Mouse (Mus musculus) stomach, embryonic 14.5 days (tissue): ENCODE measurements around the gene Ankrd55. TPM values are rescaled to one million over a fixed set of nuclear protein-coding genes. Genes with fewer than 3 reads are reported as not detected.

Experiments used
- ATAC-seq: fragments of 200-750 bp; cut with Nextera tagmentation; 2 replicates; pipeline ENCODE4 v1.8.0; 2017; ENCODE audit warnings: low read depth, moderate TSS enrichment; ENCODE audit not compliant: insufficient number of reproducible peaks, insufficient read depth, low FRiP score
- H3K27ac ChIP-seq: fragments of 300-500 bp; sonication (generic); 2 replicates; pipeline ENCODE4 v1.5.1; 2014; ENCODE audit warnings: mild to moderate bottlenecking, low read length, moderate library complexity, mixed read lengths
- H3K27me3 ChIP-seq: fragments of 300-500 bp; sonication (generic); 2 replicates; pipeline ENCODE4 v1.6.1; 2014; ENCODE audit warnings: low read length, control low read depth, mixed read lengths; ENCODE audit not compliant: control insufficient read depth, insufficient read depth
- H3K36me3 ChIP-seq: fragments of 300-500 bp; sonication (generic); 2 replicates; pipeline ENCODE4 v1.6.1; 2014; ENCODE audit warnings: mild to moderate bottlenecking, control low read depth, low read length, moderate library complexity, mixed read lengths; ENCODE audit not compliant: control insufficient read depth, insufficient read depth
- H3K4me1 ChIP-seq: fragments of 300-500 bp; sonication (generic); 2 replicates; pipeline ENCODE4 v1.6.1; 2014; ENCODE audit warnings: low read length, control low read depth, mixed read lengths; ENCODE audit not compliant: control insufficient read depth, insufficient read depth
- H3K4me2 ChIP-seq: fragments of 300-500 bp; sonication (generic); replicated peaks from 2 replicates; pipeline ENCODE4 v1.6.1; 2014; ENCODE audit warnings: low read depth, low read length, control low read depth
- H3K4me3 ChIP-seq: fragments of 300-500 bp; sonication (generic); 2 replicates; pipeline ENCODE4 v1.5.1; 2014; ENCODE audit warnings: low read depth, low read length, control low read depth
- H3K9ac ChIP-seq: fragments of 300-500 bp; sonication (generic); replicated peaks from 2 replicates; pipeline ENCODE4 v1.6.1; 2014; ENCODE audit warnings: low read depth, mild to moderate bottlenecking, control low read depth, low read length, moderate library complexity, mixed read lengths
- H3K9me3 ChIP-seq: fragments of 300-500 bp; sonication (generic); 2 replicates; pipeline ENCODE4 v1.6.1; 2016; ENCODE audit warnings: low read depth, low read length, control low read depth; ENCODE audit not compliant: control insufficient read depth
- WGBS: fragments of 180-500 bp; shearing (Covaris S2); extraction: QIAGEN DNeasy Blood & Tissue Kit; methylation state at CpG from one replicate; pipeline ENCODE4 v1.1.7; 2014; 5-methylcytosine and 5-hydroxymethylcytosine counted together
- polyA plus RNA-seq: library from polyadenylated mRNA; unstranded; fragments of >200 nt; fragmentation: Nextera tagmentation; extraction: Ambion mirVana; gene quantifications from 2 replicates; pipeline ENCODE4 v1.2.1, GENCODE M21; 2014

Ankrd55 gene
- polyA plus RNA-seq, 1 experiment from 2014 or later = 0.26 TPM

- peaks cover 10% of the 10 kb centered on the region for H3K4me1 ChIP-seq
- H3K4me2 ChIP-seq = no peak overlapping the region
- WGBS = 53% methylated on average over 2 of the region's 2 CpGs
- H3K27ac ChIP-seq = no peak overlapping the region
- no peak overlapping the region for H3K9ac ChIP-seq
- no peaks in the 10 kb centered on the region for H3K9me3 ChIP-seq
- H3K27me3 ChIP-seq = no peaks in the 10 kb centered on the region
- no peak for ATAC-seq
- no peak overlapping the region for H3K4me3 ChIP-seq
- no peaks in the 10 kb centered on the region for H3K36me3 ChIP-seq
Measured at GRCm38 (mm10) chr13:112381476-112381875, 93.2 kb downstream of the Ankrd55 start.

- no peaks in the 10 kb centered on the region for H3K27me3 ChIP-seq
- H3K4me1 ChIP-seq = peaks cover 10% of the 10 kb centered on the region
- H3K36me3 ChIP-seq = no peaks in the 10 kb centered on the region
- no peaks in the 10 kb centered on the region for H3K9me3 ChIP-seq
- no peak for ATAC-seq
- WGBS = 40% methylated on average over 4 of the region's 4 CpGs
- H3K9ac ChIP-seq = no peak overlapping the region
- peak overlapping the region; percentile 81 for H3K27ac ChIP-seq
- H3K4me3 ChIP-seq = no peak overlapping the region
- no peak overlapping the region for H3K4me2 ChIP-seq
Measured at GRCm38 (mm10) chr13:112382457-112382856, 94.2 kb downstream of the Ankrd55 start.

GRCm38 (mm10) chr13:112382956-112383355, 94.7 kb downstream of the Ankrd55 start:
- no peaks in the 10 kb centered on the region for H3K9me3 ChIP-seq
- no peak overlapping the region for H3K4me3 ChIP-seq
- peak; percentile 42; the same call in 1 of the 2 replicates for ATAC-seq
- H3K9ac ChIP-seq = no peak overlapping the region
- no peaks in the 10 kb centered on the region for H3K27me3 ChIP-seq
- no peaks in the 10 kb centered on the region for H3K36me3 ChIP-seq
- H3K4me1 ChIP-seq = peaks cover 10% of the 10 kb centered on the region
- no peak overlapping the region for H3K4me2 ChIP-seq
- H3K27ac ChIP-seq = peak overlapping the region; percentile 81
- WGBS = 44% methylated on average over 3 of the region's 3 CpGs

GRCm38 (mm10) chr13:112383941-112384659, 95.8 kb downstream of the Ankrd55 start:
- 71% methylated on average over 11 of the region's 11 CpGs for WGBS

GRCm38 (mm10) chr13:112385040-112385439, 96.8 kb downstream of the Ankrd55 start:
- H3K36me3 ChIP-seq = no peaks in the 10 kb centered on the region
- H3K9me3 ChIP-seq = no peaks in the 10 kb centered on the region
- H3K4me2 ChIP-seq = no peak overlapping the region
- ATAC-seq = no peak
- H3K27me3 ChIP-seq = no peaks in the 10 kb centered on the region
- peaks cover 10% of the 10 kb centered on the region for H3K4me1 ChIP-seq
- H3K4me3 ChIP-seq = no peak overlapping the region
- 81% methylated on average over 9 of the region's 9 CpGs for WGBS
- H3K9ac ChIP-seq = no peak overlapping the region
- H3K27ac ChIP-seq = no peak overlapping the region

More at GRCm38 (mm10) chr13:112383941-112384659, 95.8 kb downstream of the Ankrd55 start:
- Histone ChIP-seq H3K4me1 (peaks cover 10% of the 10 kb centered on the region), H3K4me2 (no peak overlapping the region), H3K36me3 (no peaks in the 10 kb centered on the region), H3K9me3 (no peaks in the 10 kb centered on the region), H3K27me3 (no peaks in the 10 kb centered on the region), H3K27ac (no peak overlapping the region), H3K4me3 (no peak overlapping the region), H3K9ac (no peak overlapping the region)
- no peak for ATAC-seq

- Histone ChIP-seq H3K4me2 (no peak overlapping the region), H3K9ac (no peak overlapping the region), H3K27ac (no peak overlapping the region), H3K27me3 (no peaks in the 10 kb centered on the region), H3K4me1 (peaks cover 10% of the 10 kb centered on the region), H3K36me3 (no peaks in the 10 kb centered on the region), H3K4me3 (no peak overlapping the region), H3K9me3 (no peaks in the 10 kb centered on the region)
- no peak for ATAC-seq
- WGBS = 46% methylated on average over 2 of the region's 2 CpGs
Measured at GRCm38 (mm10) chr13:112386494-112387075, 98.3 kb downstream of the Ankrd55 start.

- H3K9me3 ChIP-seq = no peaks in the 10 kb centered on the region
- 87% methylated on average over 5 of the region's 5 CpGs for WGBS
- H3K27ac ChIP-seq = no peak overlapping the region
- H3K9ac ChIP-seq = no peak overlapping the region
- no peak for ATAC-seq
- H3K36me3 ChIP-seq = no peaks in the 10 kb centered on the region
- H3K4me1 ChIP-seq = peaks cover 10% of the 10 kb centered on the region
- no peak overlapping the region for H3K4me2 ChIP-seq
- H3K4me3 ChIP-seq = no peak overlapping the region
- no peaks in the 10 kb centered on the region for H3K27me3 ChIP-seq
Measured at GRCm38 (mm10) chr13:112387279-112387678, 99.0 kb downstream of the Ankrd55 start.

GRCm38 (mm10) chr13:112388176-112388575, 99.9 kb downstream of the Ankrd55 start:
- Histone ChIP-seq H3K9ac (no peak overlapping the region), H3K9me3 (no peaks in the 10 kb centered on the region), H3K27ac (no peak overlapping the region), H3K36me3 (no peaks in the 10 kb centered on the region), H3K4me2 (no peak overlapping the region), H3K27me3 (no peaks in the 10 kb centered on the region), H3K4me3 (no peak overlapping the region), H3K4me1 (peaks cover 2% of the 10 kb centered on the region)
- WGBS = 69% methylated on average over 3 of the region's 3 CpGs
- ATAC-seq = no peak
